Mouse (Mus musculus) kidney, embryonic 14.5 days (tissue): ENCODE data around the gene Sco1. TPM values are rescaled to one million over a fixed set of nuclear protein-coding genes. Genes with fewer than 3 reads are reported as not detected.

ENCODE experiments used
- ATAC-seq: fragments of 200-750 bp; cut with Nextera tagmentation; 2 replicates; pipeline ENCODE4 v1.8.0; 2017; ENCODE audit warnings: moderate number of reproducible peaks, mild to moderate bottlenecking, moderate TSS enrichment, moderate library complexity; ENCODE audit not compliant: low FRiP score, low TSS enrichment
- H3K27ac ChIP-seq: fragments of 300-500 bp; sonication (generic); 2 replicates; pipeline ENCODE4 v1.5.1; 2014; ENCODE audit warnings: low read depth, mild to moderate bottlenecking, low read length, moderate library complexity, mixed read lengths
- H3K27me3 ChIP-seq: fragments of 300-500 bp; sonication (generic); 2 replicates; pipeline ENCODE4 v1.6.1; 2014; ENCODE audit warnings: mild to moderate bottlenecking, low read length; ENCODE audit not compliant: control insufficient read depth, insufficient read depth
- H3K36me3 ChIP-seq: fragments of 300-500 bp; sonication (generic); 2 replicates; pipeline ENCODE4 v1.6.1; 2014; ENCODE audit warnings: low read length, mixed read lengths; ENCODE audit not compliant: control insufficient read depth, insufficient read depth
- H3K4me1 ChIP-seq: fragments of 300-500 bp; sonication (generic); 2 replicates; pipeline ENCODE4 v1.6.1; 2014; ENCODE audit warnings: low read length, mixed read lengths; ENCODE audit not compliant: control insufficient read depth, insufficient read depth
- H3K4me2 ChIP-seq: fragments of 300-500 bp; sonication (generic); replicated peaks from 2 replicates; pipeline ENCODE4 v1.6.1; 2014; ENCODE audit warnings: low read depth, mild to moderate bottlenecking, low read length
- H3K4me3 ChIP-seq: fragments of 300-500 bp; sonication (generic); 2 replicates; pipeline ENCODE4 v1.5.1; 2014; ENCODE audit warnings: mild to moderate bottlenecking, low read length
- H3K9ac ChIP-seq: fragments of 300-500 bp; sonication (generic); 2 replicates; pipeline ENCODE4 v1.6.1; 2014; ENCODE audit warnings: low read depth, mild to moderate bottlenecking, low read length, moderate library complexity
- H3K9me3 ChIP-seq: fragments of 300-500 bp; sonication (generic); 2 replicates; pipeline ENCODE4 v1.6.1; 2016; ENCODE audit warnings: low read length; ENCODE audit not compliant: control insufficient read depth
- WGBS: fragments of 180-500 bp; shearing (Covaris S2); extraction: QIAGEN DNeasy Blood & Tissue Kit; methylation state at CpG from one replicate; pipeline ENCODE4 v1.1.7; 2014; 5-methylcytosine and 5-hydroxymethylcytosine counted together
- polyA plus RNA-seq: library from polyadenylated mRNA; unstranded; fragments of >200 nt; fragmentation: Nextera tagmentation; extraction: Ambion mirVana; gene quantifications from 2 replicates; pipeline ENCODE4 v1.2.1, GENCODE M21; 2014

Gene Sco1
- polyA plus RNA-seq, 1 experiment from 2014 or later, result 19.2 TPM

DNA sequence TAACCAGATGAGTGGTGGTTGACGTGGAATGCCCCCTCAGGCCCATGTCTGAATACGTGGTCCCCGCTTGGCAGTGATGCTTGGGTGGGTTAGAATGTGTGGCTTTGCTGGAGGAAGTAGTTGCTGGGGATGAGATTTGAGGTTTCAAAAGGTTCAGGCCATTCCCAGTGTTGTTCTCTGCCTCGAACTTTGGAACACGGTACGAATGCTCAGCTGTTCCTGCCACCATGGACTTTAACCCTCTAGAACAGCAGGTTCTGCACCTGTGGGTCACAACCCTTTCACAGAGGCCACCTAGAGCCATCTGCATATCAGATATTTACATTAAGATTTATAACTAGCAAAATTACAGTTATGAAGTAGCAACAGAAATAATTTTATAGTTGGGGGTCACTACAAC lies 16.2 kb upstream of the Sco1 start:
- no peaks in the 10 kb centered on the region for H3K9me3 ChIP-seq
- ATAC-seq, result no peak
- H3K36me3 ChIP-seq, result peaks cover 34% of the 10 kb centered on the region
- no peak overlapping the region for H3K27ac ChIP-seq
- H3K4me2 ChIP-seq, result no peak overlapping the region
- no peak overlapping the region for H3K4me3 ChIP-seq
- H3K27me3 ChIP-seq, result no peaks in the 10 kb centered on the region
- no peak overlapping the region for H3K9ac ChIP-seq
- WGBS, result 93% methylated on average over 6 of the region's 6 CpGs
- H3K4me1 ChIP-seq, result no peaks in the 10 kb centered on the region

DNA sequence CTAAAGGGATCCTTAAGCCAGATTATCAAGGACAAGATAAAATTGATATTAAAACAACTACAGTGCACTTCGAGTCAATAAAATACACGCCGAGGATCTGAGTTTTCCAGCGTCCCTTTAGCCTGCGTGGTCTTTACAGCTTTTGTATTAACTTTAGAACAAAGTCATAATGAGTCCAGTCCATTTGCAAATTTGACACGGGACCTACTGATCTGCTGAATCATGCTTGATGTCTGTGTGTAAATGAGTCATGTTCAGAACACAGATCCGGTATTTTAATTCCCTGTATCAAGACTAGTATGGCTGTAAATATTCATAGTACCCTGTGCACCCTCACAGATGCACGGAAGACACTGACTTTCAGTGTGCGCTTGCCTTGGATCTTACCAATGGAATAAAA lies 15.6 kb upstream of the Sco1 start:
- Histone ChIP-seq H3K9ac (no peak overlapping the region), H3K4me2 (no peak overlapping the region), H3K4me3 (no peak overlapping the region), H3K9me3 (no peaks in the 10 kb centered on the region), H3K36me3 (peaks cover 41% of the 10 kb centered on the region), H3K27me3 (no peaks in the 10 kb centered on the region), H3K4me1 (no peaks in the 10 kb centered on the region), H3K27ac (no peak overlapping the region)
- no peak for ATAC-seq
- 95% methylated on average over 9 of the region's 9 CpGs for WGBS

- Histone ChIP-seq H3K9me3 (no peaks in the 10 kb centered on the region), H3K27ac (no peak overlapping the region), H3K27me3 (no peaks in the 10 kb centered on the region), H3K4me2 (no peak overlapping the region), H3K4me3 (no peak overlapping the region), H3K9ac (no peak overlapping the region), H3K4me1 (no peaks in the 10 kb centered on the region), H3K36me3 (peaks cover 41% of the 10 kb centered on the region)
- 87% methylated on average over 3 of the region's 3 CpGs for WGBS
- ATAC-seq, result no peak
These were observed 12.7 kb upstream of the Sco1 start for GRCm38 (mm10) chr11:67039799-67040198.

GRCm38 (mm10) chr11:67040483-67040882 lies 12.0 kb upstream of the Sco1 start:
- Histone ChIP-seq H3K9me3 (no peaks in the 10 kb centered on the region), H3K4me3 (no peak overlapping the region), H3K9ac (no peak overlapping the region), H3K36me3 (peaks cover 41% of the 10 kb centered on the region), H3K27ac (no peak overlapping the region), H3K4me1 (no peaks in the 10 kb centered on the region), H3K4me2 (no peak overlapping the region), H3K27me3 (no peaks in the 10 kb centered on the region)
- 97% methylated on average over 6 of the region's 6 CpGs for WGBS
- ATAC-seq, result no peak

DNA sequence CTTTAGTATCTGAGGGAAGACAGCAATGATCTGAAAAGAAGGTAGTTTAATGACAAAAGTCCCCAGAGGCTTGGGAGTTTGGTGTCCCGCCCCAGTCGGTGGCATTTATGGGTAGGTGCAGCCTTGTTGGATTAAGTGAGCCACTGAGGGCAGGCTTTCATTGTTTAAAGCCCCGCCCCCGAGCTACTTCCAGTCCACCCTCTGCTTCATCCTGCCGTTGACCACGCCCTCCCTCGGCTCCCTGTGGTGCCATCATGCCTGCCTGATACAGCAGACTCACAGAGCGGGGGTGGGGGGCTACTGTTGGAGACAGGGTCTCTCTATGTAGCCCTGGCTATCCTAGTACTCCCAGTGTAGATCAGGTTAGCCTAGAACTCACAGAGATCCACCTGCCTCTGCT lies 9.5 kb upstream of the Sco1 start:
- Histone ChIP-seq H3K9me3 (no peaks in the 10 kb centered on the region), H3K27ac (no peak overlapping the region), H3K4me2 (no peak overlapping the region), H3K4me3 (no peak overlapping the region), H3K9ac (no peak overlapping the region), H3K36me3 (peaks cover 36% of the 10 kb centered on the region), H3K27me3 (no peaks in the 10 kb centered on the region), H3K4me1 (no peaks in the 10 kb centered on the region)
- ATAC-seq, result no peak
- WGBS, result 52% methylated on average over 8 of the region's 8 CpGs

DNA sequence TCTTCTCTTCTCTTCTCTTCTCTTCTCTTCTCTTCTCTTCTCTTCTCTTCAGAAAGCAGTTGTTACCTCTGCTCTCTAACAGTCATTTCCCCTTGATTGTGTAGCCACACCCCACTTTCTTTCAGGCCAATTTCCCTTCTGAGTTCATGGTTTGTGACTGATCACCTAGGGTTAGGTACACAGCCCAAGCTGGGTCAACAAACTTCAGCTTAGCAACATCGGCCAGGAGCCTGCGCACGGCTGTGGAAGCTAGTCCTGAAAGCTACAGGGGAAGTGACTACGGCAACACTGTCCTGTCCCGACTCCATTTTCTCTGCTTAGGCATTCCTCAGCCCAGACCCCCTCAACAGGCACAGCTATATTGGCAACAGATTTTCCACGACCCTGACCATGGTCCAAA lies 7.5 kb upstream of the Sco1 start:
- H3K4me1 ChIP-seq, result no peaks in the 10 kb centered on the region
- no peaks in the 10 kb centered on the region for H3K9me3 ChIP-seq
- no peak overlapping the region for H3K27ac ChIP-seq
- peaks cover 18% of the 10 kb centered on the region for H3K36me3 ChIP-seq
- H3K4me3 ChIP-seq, result no peak overlapping the region
- H3K27me3 ChIP-seq, result no peaks in the 10 kb centered on the region
- H3K4me2 ChIP-seq, result no peak overlapping the region
- no peak overlapping the region for H3K9ac ChIP-seq
- WGBS, result 57% methylated on average over 6 of the region's 6 CpGs
- ATAC-seq, result no peak

DNA sequence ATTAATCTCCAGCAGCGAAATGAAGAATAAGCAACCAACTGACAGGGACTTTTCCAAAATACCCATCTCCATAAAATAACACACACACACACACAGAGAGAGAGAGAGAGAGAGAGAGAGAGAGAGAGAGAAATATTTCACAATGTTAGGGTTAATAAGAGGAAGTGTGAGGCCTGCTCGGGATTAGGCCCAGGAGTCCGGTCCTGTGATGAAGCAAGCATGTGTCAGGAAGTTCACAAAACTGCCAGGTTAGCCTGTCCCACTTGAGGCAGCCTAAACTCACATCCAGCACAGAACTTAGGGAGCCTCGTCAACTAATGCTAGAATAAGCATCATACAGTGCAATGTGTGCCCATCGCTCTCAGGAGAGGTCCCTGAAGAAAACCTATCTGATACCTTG lies 5.3 kb upstream of the Sco1 start:
- Histone ChIP-seq H3K4me2 (no peak overlapping the region), H3K27ac (no peak overlapping the region), H3K4me1 (no peaks in the 10 kb centered on the region; the same call in 1 of the 2 replicates), H3K36me3 (no peaks in the 10 kb centered on the region; the same call in 1 of the 2 replicates), H3K9ac (no peak overlapping the region), H3K9me3 (no peaks in the 10 kb centered on the region), H3K27me3 (no peaks in the 10 kb centered on the region), H3K4me3 (no peak overlapping the region)
- WGBS, result 92% methylated on average over 5 of the region's 5 CpGs
- ATAC-seq, result no peak

GRCm38 (mm10) chr11:67048496-67048895 lies 4.0 kb upstream of the Sco1 start:
- ATAC-seq, result no peak
- Histone ChIP-seq H3K9me3 (no peaks in the 10 kb centered on the region), H3K36me3 (no peaks in the 10 kb centered on the region; the same call in 1 of the 2 replicates), H3K4me2 (no peak overlapping the region), H3K4me1 (peaks cover 5% of the 10 kb centered on the region; the same call in 1 of the 2 replicates), H3K9ac (no peak overlapping the region), H3K27me3 (no peaks in the 10 kb centered on the region), H3K27ac (no peak overlapping the region), H3K4me3 (no peak overlapping the region)
- 88% methylated on average over 8 of the region's 8 CpGs for WGBS

GRCm38 (mm10) chr11:67049256-67049655 lies 3.2 kb upstream of the Sco1 start:
- H3K4me3 ChIP-seq, result no peak overlapping the region
- WGBS, result 92% methylated on average over 3 of the region's 3 CpGs

More at GRCm38 (mm10) chr11:67049256-67049655, 3.2 kb upstream of the Sco1 start:
- H3K27ac ChIP-seq, result no peak overlapping the region
- no peaks in the 10 kb centered on the region for H3K27me3 ChIP-seq
- no peaks in the 10 kb centered on the region for H3K9me3 ChIP-seq
- no peak for ATAC-seq
- no peak overlapping the region for H3K4me2 ChIP-seq
- no peaks in the 10 kb centered on the region; the same call in 1 of the 2 replicates for H3K36me3 ChIP-seq
- peaks cover 11% of the 10 kb centered on the region; the same call in 1 of the 2 replicates for H3K4me1 ChIP-seq
- no peak overlapping the region for H3K9ac ChIP-seq
